Mouse (Mus musculus): ENCODE results near the gene Rcc1. TPM values are rescaled to one million over a fixed set of nuclear protein-coding genes. Genes with fewer than 3 reads are reported as not detected.

Gene Rcc1
- polyA plus RNA-seq, 1 experiment from 2014 or later = 45.3 TPM

DNA sequence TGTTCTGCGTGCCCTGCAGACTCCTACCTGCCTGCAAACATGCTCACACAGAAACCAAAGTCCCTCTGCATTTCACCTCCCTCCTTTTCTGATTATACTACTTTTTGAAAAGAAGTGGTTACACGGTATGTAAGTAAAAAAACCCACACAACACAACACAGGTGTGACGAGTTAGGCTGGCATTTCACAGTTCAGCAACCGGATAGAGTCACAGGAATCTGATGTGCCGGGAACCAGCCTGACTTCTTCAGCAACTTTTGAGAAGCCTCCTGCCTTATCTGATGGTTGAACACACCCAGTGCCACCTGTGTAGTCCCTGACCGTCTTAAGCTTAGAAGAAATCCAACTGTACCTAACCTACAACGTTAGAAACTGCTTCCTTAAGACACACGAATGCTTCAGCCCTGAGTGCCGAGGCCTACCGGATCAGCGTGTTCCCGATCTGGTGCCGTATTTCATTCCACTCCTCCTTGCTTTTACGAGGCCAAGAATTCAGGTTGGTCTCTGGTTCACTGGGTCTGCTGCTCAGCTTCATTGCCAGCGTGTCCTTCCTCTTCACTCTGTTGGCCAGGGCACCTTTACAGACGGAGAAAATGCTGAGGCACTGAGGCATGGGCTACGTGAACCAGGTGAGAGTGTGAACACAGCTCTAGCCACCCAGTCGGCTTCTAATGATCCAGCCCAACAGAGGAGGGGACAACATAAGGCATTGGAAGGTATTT is 14.2 kb upstream of the Rcc1 start:
- no peak overlapping the region for H3K27ac ChIP-seq (ENCODE audit: low read length)
- H3K4me3 ChIP-seq (ENCODE audit: low read depth, low read length) = no peak overlapping the region
- WGBS = 91% methylated on average over 18 of the region's 18 CpGs
- no peak overlapping the region for H3K9ac ChIP-seq (replicated peaks; ENCODE audit: low read depth, low read length)
- no peak overlapping the region for H3K4me2 ChIP-seq (replicated peaks; ENCODE audit: low read depth, low read length)
- H3K9me3 ChIP-seq (ENCODE audit: control insufficient read depth, low read depth, low read length) = no peaks in the 10 kb centered on the region
- H3K27me3 ChIP-seq (ENCODE audit: control insufficient read depth, insufficient read depth, low read length) = no peaks in the 10 kb centered on the region
- no peak for ATAC-seq (ENCODE audit: insufficient number of reproducible peaks, insufficient read depth, low FRiP score, low read depth)
- no peaks in the 10 kb centered on the region for H3K4me1 ChIP-seq (ENCODE audit: control insufficient read depth, insufficient read depth, low read length)
- peaks cover 68% of the 10 kb centered on the region for H3K36me3 ChIP-seq (ENCODE audit: control insufficient read depth, insufficient read depth, low read length)

DNA sequence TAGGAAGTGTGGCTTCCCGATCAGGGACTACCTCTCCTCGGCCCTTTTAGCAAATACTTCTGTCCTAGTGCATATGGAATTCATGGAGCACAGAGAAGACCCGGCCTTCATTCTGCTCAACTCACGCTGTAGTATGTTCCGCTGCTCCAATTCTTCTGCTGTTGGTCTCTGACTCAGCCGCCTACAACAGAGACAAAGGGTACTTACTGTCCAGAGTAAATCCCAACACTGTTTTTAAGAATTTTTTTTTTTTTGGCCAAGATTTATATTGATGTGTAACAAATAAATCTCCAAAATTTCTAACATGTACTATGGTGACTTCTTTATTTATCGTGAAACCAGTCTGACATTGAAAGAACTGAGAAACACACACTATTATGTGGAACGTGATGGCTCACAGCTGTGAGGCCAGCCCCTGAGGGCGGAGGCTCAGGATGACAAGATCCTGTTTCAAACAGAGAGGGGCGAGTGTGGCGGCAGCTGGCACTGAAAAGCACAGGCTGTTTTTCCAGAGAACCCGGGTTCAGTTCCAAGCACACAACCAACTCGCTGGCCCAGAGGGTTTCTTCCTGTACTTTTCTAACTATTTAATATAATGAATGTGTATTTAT is 12.2 kb upstream of the Rcc1 start:
- 56% methylated on average over 13 of the region's 13 CpGs for WGBS
- Histone ChIP-seq H3K9me3 (ENCODE audit: control insufficient read depth, low read depth, low read length) (no peaks in the 10 kb centered on the region), H3K4me2 (replicated peaks; ENCODE audit: low read depth, low read length) (no peak overlapping the region), H3K4me1 (ENCODE audit: control insufficient read depth, insufficient read depth, low read length) (no peaks in the 10 kb centered on the region), H3K4me3 (ENCODE audit: low read depth, low read length) (no peak overlapping the region), H3K27ac (ENCODE audit: low read length) (no peak overlapping the region), H3K9ac (replicated peaks; ENCODE audit: low read depth, low read length) (no peak overlapping the region), H3K27me3 (ENCODE audit: control insufficient read depth, insufficient read depth, low read length) (no peaks in the 10 kb centered on the region), H3K36me3 (ENCODE audit: control insufficient read depth, insufficient read depth, low read length) (peaks cover 67% of the 10 kb centered on the region)
- no peak for ATAC-seq (ENCODE audit: insufficient number of reproducible peaks, insufficient read depth, low FRiP score, low read depth)

DNA sequence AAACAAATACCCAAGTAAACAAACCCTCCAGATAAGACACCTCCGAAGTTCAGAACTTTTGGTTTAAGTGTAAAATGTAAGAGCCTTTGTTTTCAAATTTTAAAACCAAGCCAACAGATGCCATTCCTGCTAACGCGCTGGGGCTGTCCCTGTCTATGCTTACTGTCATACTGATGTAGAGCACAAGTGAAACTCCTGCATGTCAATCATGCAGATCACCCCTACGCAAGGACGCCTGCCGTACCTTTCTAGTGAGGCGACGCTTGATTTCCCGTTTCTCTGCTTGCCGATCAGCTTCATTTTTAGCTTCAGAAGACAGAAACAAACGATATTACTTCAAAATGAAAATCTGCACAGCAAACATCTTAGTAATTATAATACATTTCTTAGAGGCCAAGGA is 10.1 kb upstream of the Rcc1 start:
- Histone ChIP-seq H3K36me3 (ENCODE audit: control insufficient read depth, insufficient read depth, low read length) (peaks cover 66% of the 10 kb centered on the region), H3K27ac (ENCODE audit: low read length) (no peak overlapping the region), H3K4me1 (ENCODE audit: control insufficient read depth, insufficient read depth, low read length) (no peaks in the 10 kb centered on the region), H3K4me2 (replicated peaks; ENCODE audit: low read depth, low read length) (no peak overlapping the region), H3K9me3 (ENCODE audit: control insufficient read depth, low read depth, low read length) (no peaks in the 10 kb centered on the region), H3K4me3 (ENCODE audit: low read depth, low read length) (no peak overlapping the region), H3K9ac (replicated peaks; ENCODE audit: low read depth, low read length) (no peak overlapping the region), H3K27me3 (ENCODE audit: control insufficient read depth, insufficient read depth, low read length) (no peaks in the 10 kb centered on the region)
- no peak for ATAC-seq (ENCODE audit: insufficient number of reproducible peaks, insufficient read depth, low FRiP score, low read depth)
- 94% methylated on average over 11 of the region's 11 CpGs for WGBS

DNA sequence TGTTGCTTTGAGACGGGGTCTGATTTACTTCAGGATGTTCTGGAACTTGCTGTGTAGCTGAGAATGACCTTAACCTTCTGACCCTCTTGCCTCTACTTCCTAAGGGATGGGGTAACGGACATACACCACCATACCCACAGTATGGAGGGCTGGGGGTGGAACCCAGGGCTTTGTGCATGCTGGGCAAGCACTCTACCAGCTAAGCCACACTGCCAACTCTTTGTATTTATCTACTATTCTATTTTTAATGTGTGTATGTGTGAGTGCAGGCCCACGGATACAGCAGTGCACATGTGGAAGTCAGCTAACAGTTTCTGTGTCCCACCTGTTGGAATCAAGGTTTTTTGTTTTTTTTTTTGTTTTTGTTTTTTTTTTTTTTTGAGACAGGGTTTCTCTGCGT is 6.1 kb upstream of the Rcc1 start:
- Histone ChIP-seq H3K27ac (ENCODE audit: low read length) (no peak overlapping the region), H3K4me1 (ENCODE audit: control insufficient read depth, insufficient read depth, low read length) (no peaks in the 10 kb centered on the region), H3K36me3 (ENCODE audit: control insufficient read depth, insufficient read depth, low read length) (peaks cover 59% of the 10 kb centered on the region), H3K4me3 (ENCODE audit: low read depth, low read length) (no peak overlapping the region), H3K9ac (replicated peaks; ENCODE audit: low read depth, low read length) (no peak overlapping the region), H3K4me2 (replicated peaks; ENCODE audit: low read depth, low read length) (no peak overlapping the region), H3K9me3 (ENCODE audit: control insufficient read depth, low read depth, low read length) (no peaks in the 10 kb centered on the region), H3K27me3 (ENCODE audit: control insufficient read depth, insufficient read depth, low read length) (no peaks in the 10 kb centered on the region)
- 89% methylated on average over 3 of the region's 4 CpGs for WGBS
- no peak for ATAC-seq (ENCODE audit: insufficient number of reproducible peaks, insufficient read depth, low FRiP score, low read depth)

DNA sequence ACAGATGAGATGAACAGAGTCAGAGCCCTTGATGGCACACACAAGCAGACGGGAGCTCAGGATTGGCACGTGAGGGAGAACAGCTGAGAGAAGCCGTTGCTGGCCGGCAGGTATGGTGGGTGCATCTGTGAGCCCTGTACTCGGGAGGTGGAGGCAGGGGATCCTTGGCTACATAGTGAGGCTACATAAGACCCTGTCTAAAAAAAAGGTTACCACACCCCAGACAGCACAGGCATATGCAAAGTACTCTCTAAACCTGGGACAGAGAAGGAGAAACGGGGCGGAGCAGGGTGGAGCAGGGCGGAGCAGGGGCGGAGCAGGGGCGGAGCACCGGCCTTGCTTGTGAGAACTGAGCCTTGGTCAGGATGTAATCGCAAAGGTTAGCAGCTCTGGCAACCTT is 2.8 kb upstream of the Rcc1 start:
- no peaks in the 10 kb centered on the region for H3K9me3 ChIP-seq (ENCODE audit: control insufficient read depth, low read depth, low read length)
- 0 out of 2 replicates have a peak, but pooled peaks have one; percentile 40 for ATAC-seq (ENCODE audit: insufficient number of reproducible peaks, insufficient read depth, low FRiP score, low read depth)
- no peak overlapping the region for H3K4me3 ChIP-seq (ENCODE audit: low read depth, low read length)
- H3K27ac ChIP-seq (ENCODE audit: low read length) = no peak overlapping the region
- peaks cover 45% of the 10 kb centered on the region for H3K36me3 ChIP-seq (ENCODE audit: control insufficient read depth, insufficient read depth, low read length)
- peaks cover 8% of the 10 kb centered on the region; the same call in 1 of the 2 replicates for H3K4me1 ChIP-seq (ENCODE audit: control insufficient read depth, insufficient read depth, low read length)
- WGBS = 39% methylated on average over 12 of the region's 12 CpGs
- H3K9ac ChIP-seq (replicated peaks; ENCODE audit: low read depth, low read length) = no peak overlapping the region
- H3K27me3 ChIP-seq (ENCODE audit: control insufficient read depth, insufficient read depth, low read length) = no peaks in the 10 kb centered on the region
- H3K4me2 ChIP-seq (replicated peaks; ENCODE audit: low read depth, low read length) = no peak overlapping the region

DNA sequence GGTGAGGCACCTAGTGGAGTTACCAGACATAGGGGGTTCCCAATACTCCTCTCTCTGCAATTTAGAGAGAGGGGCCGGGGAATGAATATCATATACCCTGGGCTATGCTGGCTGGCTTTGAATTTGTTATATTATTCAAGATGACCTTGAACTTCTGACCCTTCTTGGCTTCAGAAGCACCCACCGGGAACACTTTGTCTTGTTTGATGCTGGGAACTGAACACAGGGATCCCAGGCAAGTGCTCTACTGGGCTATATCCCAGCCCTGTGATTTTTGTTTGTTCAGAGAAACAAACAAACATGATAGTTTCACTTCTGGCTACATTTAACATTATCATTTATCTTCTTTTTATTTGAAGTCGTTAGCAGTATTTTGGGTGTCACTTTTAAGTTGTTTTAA is 2.0 kb upstream of the Rcc1 start:
- no peak overlapping the region for H3K4me2 ChIP-seq (replicated peaks; ENCODE audit: low read depth, low read length)
- no peaks in the 10 kb centered on the region for H3K27me3 ChIP-seq (ENCODE audit: control insufficient read depth, insufficient read depth, low read length)
- 89% methylated on average over 3 of the region's 3 CpGs for WGBS
- no peak overlapping the region for H3K9ac ChIP-seq (replicated peaks; ENCODE audit: low read depth, low read length)
- no peak overlapping the region for H3K4me3 ChIP-seq (ENCODE audit: low read depth, low read length)
- no peaks in the 10 kb centered on the region for H3K9me3 ChIP-seq (ENCODE audit: control insufficient read depth, low read depth, low read length)
- H3K36me3 ChIP-seq (ENCODE audit: control insufficient read depth, insufficient read depth, low read length) = peaks cover 49% of the 10 kb centered on the region
- H3K4me1 ChIP-seq (ENCODE audit: control insufficient read depth, insufficient read depth, low read length) = peaks cover 8% of the 10 kb centered on the region; the same call in 1 of the 2 replicates
- no peak for ATAC-seq (ENCODE audit: insufficient number of reproducible peaks, insufficient read depth, low FRiP score, low read depth)
- no peak overlapping the region for H3K27ac ChIP-seq (ENCODE audit: low read length)

DNA sequence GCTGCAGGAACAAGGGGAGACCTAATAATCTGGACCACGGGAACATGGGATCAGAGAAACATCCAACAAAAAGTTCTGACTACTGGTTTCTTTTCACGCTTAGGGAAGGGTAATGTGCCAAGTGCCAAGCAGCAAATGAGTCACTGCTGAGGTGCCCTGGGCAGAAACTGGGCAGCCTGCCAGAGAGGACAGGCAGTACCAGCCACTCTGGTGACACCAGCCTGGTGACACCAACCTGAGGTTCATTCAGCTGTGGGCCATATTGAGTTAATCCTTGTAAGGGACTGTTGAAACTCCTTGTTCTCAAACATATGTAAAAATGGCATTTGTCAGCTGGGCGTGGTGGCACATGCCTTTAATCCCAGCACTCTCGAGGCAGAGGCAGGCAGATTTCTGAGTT is 1.2 kb upstream of the Rcc1 start:
- Histone ChIP-seq H3K9ac (replicated peaks; ENCODE audit: low read depth, low read length) (no peak overlapping the region), H3K27me3 (ENCODE audit: control insufficient read depth, insufficient read depth, low read length) (no peaks in the 10 kb centered on the region), H3K27ac (ENCODE audit: low read length) (no peak overlapping the region), H3K4me2 (replicated peaks; ENCODE audit: low read depth, low read length) (no peak overlapping the region), H3K4me3 (ENCODE audit: low read depth, low read length) (no peak overlapping the region), H3K4me1 (ENCODE audit: control insufficient read depth, insufficient read depth, low read length) (peaks cover 8% of the 10 kb centered on the region; the same call in 1 of the 2 replicates), H3K9me3 (ENCODE audit: control insufficient read depth, low read depth, low read length) (no peaks in the 10 kb centered on the region), H3K36me3 (ENCODE audit: control insufficient read depth, insufficient read depth, low read length) (peaks cover 43% of the 10 kb centered on the region)
- WGBS = 90% methylated on average over 4 of the region's 4 CpGs
- ATAC-seq (ENCODE audit: insufficient number of reproducible peaks, insufficient read depth, low FRiP score, low read depth) = no peak

DNA sequence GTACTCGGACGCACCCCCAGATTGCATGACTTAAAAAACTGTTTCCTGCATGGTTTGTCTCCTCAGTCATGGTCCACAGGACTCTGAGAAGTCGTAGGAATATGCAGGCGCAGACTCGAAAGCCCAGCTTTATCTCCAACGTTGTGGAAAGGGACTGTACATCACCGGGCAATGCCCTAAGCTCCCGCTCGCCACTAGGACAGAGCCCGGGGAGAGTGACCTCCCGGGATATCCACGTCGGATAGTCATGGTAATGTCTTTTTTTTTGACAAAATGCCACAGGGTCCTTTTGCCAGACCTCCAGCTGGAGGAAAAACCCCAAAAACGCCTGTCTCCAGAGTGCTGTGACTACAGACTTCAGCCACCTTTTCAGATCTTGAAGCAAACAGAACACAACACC is 666 bp downstream of the Rcc1 start:
- Histone ChIP-seq H3K27ac (ENCODE audit: low read length) (peak overlapping the region; percentile 95), H3K4me2 (replicated peaks; ENCODE audit: low read depth, low read length) (peak overlapping the region; percentile 57), H3K4me3 (ENCODE audit: low read depth, low read length) (peak overlapping the region; percentile 87), H3K9ac (replicated peaks; ENCODE audit: low read depth, low read length) (peak overlapping the region; percentile 92), H3K4me1 (ENCODE audit: control insufficient read depth, insufficient read depth, low read length) (peaks cover 8% of the 10 kb centered on the region; the same call in 1 of the 2 replicates), H3K27me3 (ENCODE audit: control insufficient read depth, insufficient read depth, low read length) (no peaks in the 10 kb centered on the region), H3K9me3 (ENCODE audit: control insufficient read depth, low read depth, low read length) (no peaks in the 10 kb centered on the region), H3K36me3 (ENCODE audit: control insufficient read depth, insufficient read depth, low read length) (peaks cover 25% of the 10 kb centered on the region)
- ATAC-seq (ENCODE audit: insufficient number of reproducible peaks, insufficient read depth, low FRiP score, low read depth) = no peak
- whole genome bisulfite sequencing = under 1% methylated on average over 14 of the region's 14 CpGs

Measured in stomach, embryonic 14.5 days (tissue).